Mouse (Mus musculus): ENCODE data around the gene Gas2l3. TPM values are rescaled to one million over a fixed set of nuclear protein-coding genes. Genes with fewer than 3 reads are reported as not detected.
A peak's percentile ranks its signal among the peaks of the same experiment; 100 is the strongest.

The Gas2l3 gene
- total RNA-seq, 2 experiments from 2014 or later, result 3.3 to 3.4 TPM

DNA sequence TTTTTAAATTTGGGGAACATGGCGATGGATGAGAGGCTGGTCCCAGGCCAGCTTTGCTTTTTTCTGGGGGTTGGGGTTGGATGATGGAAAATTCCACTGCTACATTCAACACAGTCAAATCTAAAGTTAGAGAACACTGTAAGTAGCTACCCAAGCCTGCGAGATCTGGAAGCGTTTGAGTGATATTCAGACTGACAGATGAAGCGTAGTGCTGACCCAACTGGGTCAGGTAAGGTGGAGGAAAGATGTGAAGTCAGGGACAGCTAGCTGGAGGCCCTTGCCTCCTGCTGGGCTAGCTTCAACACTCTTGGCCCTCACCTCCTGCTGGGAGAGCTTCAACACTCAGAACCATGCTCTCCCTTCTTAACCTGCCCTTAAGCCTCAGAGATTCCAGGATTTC is 38.8 kb downstream of the Gas2l3 start:
- no peak for DNase-seq (ENCODE audit: low spot score in 2 of 2)

GRCm38 (mm10) chr10:89400674-89401336 is 43.0 kb downstream of the Gas2l3 start:
- peak; percentile 4 to 20 for DNase-seq (ENCODE audit: low spot score in 2 of 2)

DNA sequence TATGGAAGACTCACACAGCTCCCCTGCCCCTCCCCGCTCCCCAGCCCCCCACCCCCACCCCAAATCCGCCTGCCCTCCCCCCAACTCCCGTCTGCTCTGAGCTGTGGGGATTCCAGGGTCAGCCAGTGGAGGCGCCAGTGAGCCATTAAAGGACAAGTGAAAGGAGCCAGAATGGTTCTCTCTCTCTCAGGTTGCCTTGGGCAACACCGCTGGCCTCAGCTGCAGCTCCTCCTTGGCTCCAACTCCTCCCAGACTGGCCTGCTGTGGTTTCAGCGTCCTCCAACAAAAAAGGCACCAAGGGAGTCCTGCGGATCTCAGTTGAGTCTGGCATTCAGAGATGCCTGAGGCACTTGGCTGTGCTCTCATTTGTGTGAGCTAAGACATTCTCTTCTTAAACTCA is 47.9 kb downstream of the Gas2l3 start:
- peak; percentile 49 to 65 for DNase-seq (ENCODE audit: low spot score in 2 of 2)

- no peak for DNase-seq (ENCODE audit: low spot score in 2 of 2)
These were observed 48.4 kb downstream of the Gas2l3 start for GRCm38 (mm10) chr10:89395321-89395720.

DNA sequence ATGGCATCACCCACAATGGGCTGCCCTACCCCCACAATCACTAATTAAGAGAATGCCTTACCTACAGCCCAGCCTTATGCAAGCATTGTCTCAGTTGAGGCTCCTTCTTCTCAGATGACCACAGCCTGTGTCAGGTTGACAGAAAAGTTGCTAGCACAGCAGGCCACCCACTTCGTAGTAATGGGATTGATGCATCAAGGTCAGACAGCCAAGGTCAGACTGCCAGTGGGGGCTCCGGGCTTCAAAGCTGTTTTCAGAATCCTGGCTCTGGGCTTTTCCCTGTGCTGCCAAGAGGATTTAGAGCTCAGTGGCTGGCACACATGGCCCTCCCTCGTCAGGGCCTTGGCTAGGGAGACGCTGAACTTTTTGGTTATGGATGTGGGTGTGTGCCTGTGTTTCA is 51.1 kb downstream of the Gas2l3 start:
- no peak for DNase-seq (ENCODE audit: low spot score in 2 of 2)

DNA sequence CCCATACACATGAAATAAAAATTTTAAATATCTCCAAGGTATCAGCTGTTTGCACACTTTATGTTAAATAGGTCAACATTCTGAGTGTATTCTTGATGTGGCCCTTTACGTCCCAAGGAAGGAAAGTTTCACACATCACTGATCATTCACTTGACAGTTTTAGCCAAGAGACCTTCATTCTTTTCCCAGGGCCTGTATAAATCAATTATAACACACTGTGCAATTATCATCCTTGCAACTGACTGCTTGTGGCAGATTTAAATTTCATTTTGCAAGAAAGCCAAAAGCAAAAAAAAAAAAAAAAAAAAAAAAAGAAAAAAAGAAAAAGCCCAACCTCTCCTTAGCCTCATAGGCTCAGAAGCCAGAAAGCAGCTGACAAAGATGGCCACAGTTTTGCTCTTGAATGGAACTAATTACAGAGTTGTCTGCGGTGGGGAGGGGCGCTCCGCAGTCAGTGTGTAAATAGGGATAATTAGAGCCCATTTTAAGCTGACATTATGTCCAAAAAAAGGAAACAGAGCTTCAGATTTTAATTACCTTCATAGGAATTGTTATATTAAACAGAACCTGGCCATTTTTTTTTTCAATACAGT is 52.1 kb downstream of the Gas2l3 start:
- no peak for DNase-seq (ENCODE audit: low spot score in 2 of 2)

- no peak for DNase-seq (ENCODE audit: low spot score in 2 of 2)
These were observed 57.3 kb downstream of the Gas2l3 start for GRCm38 (mm10) chr10:89386461-89386860.

DNA sequence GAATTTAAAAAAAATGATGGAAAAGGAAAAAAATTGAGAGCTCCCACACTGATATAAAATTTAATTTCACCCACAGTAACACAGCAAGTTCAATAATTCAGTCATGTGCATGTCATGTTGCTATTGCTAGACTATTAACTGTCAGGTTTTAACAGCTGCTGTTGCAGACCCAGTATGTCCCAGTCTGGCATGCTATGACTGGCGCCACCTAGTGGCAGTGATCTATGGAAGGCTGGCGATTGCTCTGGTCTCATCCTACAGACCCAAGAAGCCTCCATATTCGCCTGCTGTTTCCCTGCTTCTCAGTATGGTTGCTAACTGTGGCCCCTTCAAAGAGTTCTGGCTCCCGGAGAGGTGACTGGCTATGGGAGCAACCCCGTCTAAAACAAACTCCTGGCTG is 60.3 kb downstream of the Gas2l3 start:
- DNase-seq (ENCODE audit: low spot score in 2 of 2), result peak; percentile 63 to 79

DNA sequence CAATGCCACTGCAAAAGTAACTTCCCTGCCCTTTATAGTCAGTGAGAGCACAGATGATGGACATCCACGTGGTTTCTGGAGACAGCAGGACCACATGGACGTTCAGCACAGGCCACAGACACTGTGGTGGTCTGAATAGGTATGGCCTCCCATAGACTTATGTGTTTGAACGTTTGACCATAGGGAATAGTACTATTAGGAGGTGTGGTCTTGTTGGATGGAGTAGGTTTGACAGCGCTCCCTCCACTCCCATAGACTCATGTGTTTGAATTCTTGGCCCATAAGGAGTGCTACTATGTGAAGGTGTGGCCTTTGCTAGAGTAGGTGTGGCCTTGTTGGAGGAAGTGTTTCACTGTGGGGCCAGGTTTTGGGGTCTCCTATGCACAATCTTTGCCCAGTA is 66.0 kb downstream of the Gas2l3 start:
- DNase-seq (ENCODE audit: low spot score in 2 of 2), result no peak

- DNase-seq (ENCODE audit: low spot score in 2 of 2), result no peak
These were observed 73.7 kb downstream of the Gas2l3 start for GRCm38 (mm10) chr10:89370051-89370450.

DNA sequence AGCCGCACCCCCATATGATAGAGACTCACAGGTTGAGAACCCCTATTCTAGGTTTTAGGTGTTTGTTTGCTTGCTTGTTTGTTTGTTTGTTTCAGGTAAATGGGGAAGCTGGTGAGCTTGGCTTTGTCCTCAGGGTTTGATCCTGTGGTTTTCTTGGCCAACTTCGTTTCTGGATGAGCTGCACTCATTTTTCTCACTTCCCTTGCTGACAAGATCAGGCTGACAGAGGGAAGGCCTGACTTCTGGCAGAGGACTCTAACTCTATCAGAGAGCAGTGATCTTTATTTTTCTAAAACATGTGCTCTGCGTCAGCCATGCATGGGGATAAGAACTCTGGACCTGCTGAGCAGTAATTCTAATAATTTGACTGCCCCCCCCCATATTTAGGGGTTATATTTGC is 84.8 kb downstream of the Gas2l3 start:
- no peak for DNase-seq (ENCODE audit: low spot score in 2 of 2)

Other genes with a start within 250 kb of the Gas2l3 start
- gene Ano4, start 99.2 kb downstream of the Gas2l3 start, total RNA-seq (2021), result 10 to 100 TPM; 20.3 to 26.3 TPM
- gene Nr1h4, start 89.6 kb upstream of the Gas2l3 start, total RNA-seq (2021), result under 1 TPM in 1 of 2 experiments, not detected in 1; 0.32 TPM
- gene Slc17a8, start 177.3 kb upstream of the Gas2l3 start, total RNA-seq (2021), result 1 to 10 TPM; 3.5 to 5.4 TPM
- gene Scyl2, start 242.3 kb upstream of the Gas2l3 start, total RNA-seq (2021), result 10 to 100 TPM; 26.0 to 29.2 TPM

All from layer of hippocampus, postnatal 14 days (tissue).